Mouse (Mus musculus) forebrain, embryonic 14.5 days (tissue): ENCODE results near the gene Prrc2b. TPM values are rescaled to one million over a fixed set of nuclear protein-coding genes. Genes with fewer than 3 reads are reported as not detected.

Source experiments
- ATAC-seq: fragments of 200-750 bp; cut with Nextera tagmentation; 2 replicates; pipeline ENCODE4 v1.8.0; 2017; ENCODE audit warnings: mild to moderate bottlenecking, moderate library complexity
- DNase-seq: peaks from one replicate; pipeline ENCODE4 v3.0.0-alpha.2; 2015; ENCODE audit warnings: low spot score
- H3K27ac ChIP-seq: fragments of 300-500 bp; sonication (generic); 2 replicates; pipeline ENCODE4 v1.5.1; 2014; ENCODE audit warnings: low read depth, mild to moderate bottlenecking, control low read depth, low read length, moderate library complexity
- H3K27me3 ChIP-seq: fragments of 300-500 bp; sonication (generic); replicated peaks from 2 replicates; pipeline ENCODE4 v1.6.1; 2014; ENCODE audit warnings: low read length, control low read depth, mixed read lengths; ENCODE audit not compliant: control insufficient read depth, insufficient read depth
- H3K36me3 ChIP-seq: fragments of 300-500 bp; sonication (generic); 2 replicates; pipeline ENCODE4 v1.6.1; 2014; ENCODE audit warnings: low read length, control low read depth; ENCODE audit not compliant: control insufficient read depth, insufficient read depth
- H3K4me1 ChIP-seq: fragments of 300-500 bp; sonication (generic); 2 replicates; pipeline ENCODE4 v1.6.1; 2014; ENCODE audit warnings: antibody characterized with exemption, low read length, control low read depth; ENCODE audit not compliant: control insufficient read depth, insufficient read depth
- H3K4me2 ChIP-seq: fragments of 300-500 bp; sonication (generic); 2 replicates; pipeline ENCODE4 v1.6.1; 2014; ENCODE audit warnings: mild to moderate bottlenecking, control low read depth, low read length
- H3K4me3 ChIP-seq: fragments of 300-500 bp; sonication (generic); 2 replicates; pipeline ENCODE4 v1.5.1; 2014; ENCODE audit warnings: low read depth, low read length, control low read depth
- H3K9ac ChIP-seq: fragments of 300-500 bp; sonication (generic); 2 replicates; pipeline ENCODE4 v1.6.1; 2014; ENCODE audit warnings: mild to moderate bottlenecking, low read length, control low read depth, moderate library complexity
- H3K9me3 ChIP-seq: fragments of 300-500 bp; sonication (generic); replicated peaks from 2 replicates; pipeline ENCODE4 v1.6.1; 2016; ENCODE audit warnings: low read length, control low read depth, mixed read lengths; ENCODE audit not compliant: control insufficient read depth
- WGBS: fragments of 180-500 bp; shearing (Covaris S2); extraction: QIAGEN DNeasy Blood & Tissue Kit; methylation state at CpG from one replicate; pipeline ENCODE4 v1.1.7; 2014; 5-methylcytosine and 5-hydroxymethylcytosine counted together
- polyA plus RNA-seq: library from polyadenylated mRNA; unstranded; fragments of >200 nt; fragmentation: Nextera tagmentation; extraction: Ambion mirVana; gene quantifications from 2 replicates; pipeline ENCODE4 v1.2.1, GENCODE M21; 2014

Prrc2b gene
- polyA plus RNA-seq, 1 experiment from 2014 or later, result 53.3 TPM

DNA sequence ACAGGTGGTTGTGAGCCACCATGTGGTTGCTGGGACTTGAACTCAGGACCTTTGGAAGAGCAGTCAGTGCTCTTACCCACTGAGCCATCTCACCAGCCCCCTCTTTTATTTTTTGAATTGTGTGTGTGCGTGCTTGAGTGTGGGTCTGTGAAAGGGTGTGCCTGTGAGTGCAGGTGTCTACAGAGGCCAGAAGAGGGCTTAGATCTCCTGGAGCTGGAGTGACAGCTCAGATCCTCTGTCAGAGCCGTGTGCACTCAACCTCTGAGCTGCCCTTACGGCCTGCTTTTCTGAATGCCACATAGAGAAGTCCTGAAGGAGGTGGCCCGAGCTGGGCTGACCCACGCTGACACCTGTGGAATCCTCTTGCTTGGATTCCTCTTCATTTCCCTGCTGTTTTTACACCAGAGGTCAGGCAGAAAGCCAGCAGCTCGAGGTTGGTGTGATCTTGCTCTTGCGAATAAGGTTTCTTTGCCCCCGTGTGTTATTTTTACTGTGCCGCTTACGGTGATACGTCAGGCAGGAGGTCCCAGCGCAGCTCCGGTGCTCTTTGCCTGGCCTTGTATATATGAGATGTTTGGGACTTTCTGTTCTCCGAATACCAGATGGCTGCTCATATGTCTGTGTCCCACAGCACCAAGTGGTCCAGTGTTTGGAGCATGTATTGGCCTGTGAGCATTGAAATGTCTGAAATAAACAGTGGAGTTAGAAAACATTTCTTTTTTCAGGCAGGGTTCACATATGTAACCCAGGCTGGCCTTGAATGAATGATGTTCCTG is 21.0 kb downstream of the Prrc2b start:
- ATAC-seq, result no peak
- no peak for DNase-seq
- H3K27me3 ChIP-seq, result no peaks in the 10 kb centered on the region

DNA sequence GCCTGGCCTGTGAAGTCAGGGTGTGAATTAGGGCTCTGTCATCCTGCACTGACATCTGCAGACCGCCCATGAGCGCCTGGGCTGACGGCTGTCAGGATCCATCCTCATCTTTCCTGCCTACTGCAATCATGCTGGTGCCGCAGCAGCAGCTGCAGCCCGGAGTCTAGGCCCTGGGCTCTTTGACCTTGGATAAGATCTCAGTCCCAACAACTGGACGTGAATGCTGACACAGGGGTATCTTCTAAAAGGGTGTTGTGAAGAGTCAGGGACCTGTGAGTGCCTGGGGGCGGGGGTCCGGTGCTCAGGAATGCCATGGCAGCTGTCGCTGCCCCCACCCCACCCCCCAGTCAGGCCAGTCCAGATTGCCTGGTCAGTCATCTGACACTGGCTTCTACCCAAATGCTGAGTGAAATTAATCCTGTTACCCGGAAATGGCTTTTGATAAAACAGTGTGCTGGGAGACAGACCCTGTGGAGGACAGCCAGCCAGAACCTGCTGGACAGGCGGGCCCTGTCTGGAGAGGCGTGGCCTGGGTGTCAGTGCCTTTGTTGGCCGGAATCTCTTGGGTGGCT is 23.4 kb downstream of the Prrc2b start:
- Histone ChIP-seq H3K27me3 (no peaks in the 10 kb centered on the region), H3K4me3 (no peak overlapping the region), H3K4me2 (peak overlapping the region; percentile 21; the same call in 1 of the 2 replicates), H3K9me3 (no peaks in the 10 kb centered on the region), H3K36me3 (no peaks in the 10 kb centered on the region), H3K27ac (peak overlapping the region; percentile 86), H3K4me1 (peaks cover 27% of the 10 kb centered on the region), H3K9ac (peak overlapping the region; percentile 47; the same call in 1 of the 2 replicates)
- ATAC-seq, result peak; percentile 60
- 14% methylated on average over 13 of the region's 13 CpGs for WGBS
- DNase-seq, result peak; percentile 72

More for the DNA sequence above, 21.0 kb downstream of the Prrc2b start:
- 83% methylated on average over 14 of the region's 14 CpGs for WGBS
- H3K27ac ChIP-seq, result no peak overlapping the region
- H3K4me3 ChIP-seq, result no peak overlapping the region
- no peaks in the 10 kb centered on the region for H3K9me3 ChIP-seq
- H3K4me1 ChIP-seq, result peaks cover 35% of the 10 kb centered on the region
- H3K9ac ChIP-seq, result no peak overlapping the region
- no peaks in the 10 kb centered on the region for H3K36me3 ChIP-seq
- H3K4me2 ChIP-seq, result no peak overlapping the region

DNA sequence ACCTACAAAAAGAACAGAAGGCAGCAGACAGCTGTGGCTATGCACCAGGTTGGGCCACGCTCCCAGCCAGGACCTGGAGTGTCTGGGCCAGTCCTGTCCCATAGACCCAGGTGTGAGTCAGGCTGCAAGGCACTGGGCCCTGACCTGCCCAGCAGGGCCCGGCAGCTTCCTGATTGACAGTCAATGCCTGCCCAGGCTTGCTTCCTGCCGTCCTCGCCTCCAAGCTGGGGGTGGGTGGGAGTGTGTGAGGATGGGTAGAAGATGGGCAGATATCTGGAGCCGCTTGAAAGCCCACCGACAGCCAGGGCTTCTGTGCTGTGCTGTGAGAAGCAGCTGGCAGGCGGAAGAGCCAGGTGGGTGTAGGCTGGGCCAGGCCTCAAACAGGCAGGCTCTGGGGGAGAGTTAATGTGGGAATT is 24.2 kb downstream of the Prrc2b start:
- Histone ChIP-seq H3K36me3 (no peaks in the 10 kb centered on the region), H3K9me3 (no peaks in the 10 kb centered on the region), H3K27me3 (no peaks in the 10 kb centered on the region), H3K4me3 (no peak overlapping the region), H3K4me2 (peak overlapping the region; percentile 11; the same call in 1 of the 2 replicates), H3K27ac (peak overlapping the region; percentile 86), H3K4me1 (peaks cover 27% of the 10 kb centered on the region), H3K9ac (peak overlapping the region; percentile 47; the same call in 1 of the 2 replicates)
- WGBS, result 41% methylated on average over 7 of the region's 7 CpGs
- DNase-seq (peak; percentile 44), ATAC-seq (peak; percentile 60; the same call in 1 of the 2 replicates)

DNA sequence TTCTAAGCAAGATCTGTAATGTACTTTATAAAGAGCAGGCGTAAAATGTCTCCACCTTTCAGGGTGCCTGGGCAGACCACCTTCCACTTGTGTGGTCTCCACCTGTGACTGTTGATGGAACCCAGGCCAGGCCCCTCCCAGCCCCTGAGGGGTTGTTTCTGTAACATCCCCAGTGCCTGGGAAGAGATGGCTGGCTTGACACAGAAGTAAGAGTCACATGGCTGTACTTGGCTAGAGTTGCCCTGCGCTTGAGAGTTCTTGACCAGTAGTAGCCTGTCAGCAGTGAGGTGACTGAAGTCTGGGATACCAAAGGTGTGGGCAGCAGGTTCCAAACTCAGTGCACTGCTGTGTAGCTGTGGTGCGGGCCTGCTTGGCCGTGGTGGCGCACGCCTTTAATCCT is 24.6 kb downstream of the Prrc2b start:
- Histone ChIP-seq H3K4me2 (no peak overlapping the region; the same call in 1 of the 2 replicates), H3K4me1 (peaks cover 27% of the 10 kb centered on the region), H3K9ac (no peak overlapping the region; the same call in 1 of the 2 replicates), H3K9me3 (no peaks in the 10 kb centered on the region), H3K36me3 (no peaks in the 10 kb centered on the region; the same call in 1 of the 2 replicates), H3K4me3 (no peak overlapping the region), H3K27me3 (no peaks in the 10 kb centered on the region), H3K27ac (peak overlapping the region; percentile 86)
- ATAC-seq (no peak), DNase-seq (no peak)
- 97% methylated on average over 6 of the region's 6 CpGs for WGBS

DNA sequence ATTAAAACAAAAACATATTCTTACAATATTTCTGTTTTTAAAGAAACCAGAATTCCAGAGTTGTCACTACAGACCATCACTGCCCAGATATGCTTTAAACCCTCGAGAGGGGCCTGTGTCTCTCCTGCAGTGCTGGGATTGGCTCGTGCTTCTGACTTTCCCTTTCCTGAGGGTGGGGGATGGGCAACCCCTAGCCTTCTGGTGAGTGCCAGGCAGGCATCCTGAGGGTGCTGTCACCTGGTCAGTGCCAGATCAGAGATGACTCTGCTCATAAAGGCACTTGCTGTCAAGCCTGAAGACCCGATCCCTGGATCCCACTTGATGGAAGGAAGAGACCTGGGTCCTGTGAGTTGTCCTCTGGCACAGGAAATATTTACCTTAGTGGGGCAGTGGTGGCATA is 26.0 kb downstream of the Prrc2b start:
- no peak overlapping the region for H3K4me2 ChIP-seq
- no peaks in the 10 kb centered on the region for H3K9me3 ChIP-seq
- DNase-seq (no peak), ATAC-seq (no peak)
- no peak overlapping the region for H3K4me3 ChIP-seq
- no peak overlapping the region for H3K9ac ChIP-seq
- H3K4me1 ChIP-seq, result peaks cover 33% of the 10 kb centered on the region
- H3K27me3 ChIP-seq, result no peaks in the 10 kb centered on the region
- no peaks in the 10 kb centered on the region; the same call in 1 of the 2 replicates for H3K36me3 ChIP-seq
- H3K27ac ChIP-seq, result no peak overlapping the region
- 58% methylated on average over 3 of the region's 3 CpGs for WGBS

GRCm38 (mm10) chr2:32177397-32178060 is 26.6 kb downstream of the Prrc2b start:
- ATAC-seq (no peak), DNase-seq (no peak)
- H3K4me2 ChIP-seq, result no peak overlapping the region
- peaks cover 35% of the 10 kb centered on the region for H3K4me1 ChIP-seq
- no peak overlapping the region for H3K4me3 ChIP-seq
- 83% methylated on average over 11 of the region's 11 CpGs for WGBS
- H3K9ac ChIP-seq, result no peak overlapping the region
- no peaks in the 10 kb centered on the region for H3K27me3 ChIP-seq
- H3K27ac ChIP-seq, result peak overlapping the region; percentile 33; the same call in 1 of the 2 replicates
- H3K36me3 ChIP-seq, result no peaks in the 10 kb centered on the region; the same call in 1 of the 2 replicates
- no peaks in the 10 kb centered on the region for H3K9me3 ChIP-seq

DNA sequence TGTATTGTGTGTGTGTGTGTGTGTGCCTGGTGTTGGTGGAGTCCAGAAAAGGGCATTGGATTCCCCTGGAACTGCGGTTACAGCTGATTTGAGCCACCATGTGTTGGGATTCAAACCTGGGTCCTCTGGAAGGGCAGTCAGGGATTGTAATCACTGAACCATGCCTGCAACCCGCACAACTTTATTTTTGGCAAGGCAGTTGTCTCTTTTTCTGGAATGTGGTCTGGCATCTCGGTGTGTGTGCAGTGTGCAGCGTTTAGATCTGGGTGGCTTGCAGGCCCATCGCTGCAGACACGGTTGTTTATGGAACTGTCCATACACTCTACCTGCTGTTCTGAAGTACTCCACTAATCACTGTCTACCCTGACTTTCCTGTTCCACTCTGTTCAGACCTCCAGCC is 28.5 kb downstream of the Prrc2b start:
- DNase-seq (no peak), ATAC-seq (no peak)
- Histone ChIP-seq H3K4me2 (no peak overlapping the region), H3K4me3 (no peak overlapping the region), H3K27me3 (no peaks in the 10 kb centered on the region), H3K36me3 (peaks cover 15% of the 10 kb centered on the region), H3K9me3 (no peaks in the 10 kb centered on the region), H3K4me1 (peaks cover 30% of the 10 kb centered on the region), H3K9ac (no peak overlapping the region), H3K27ac (no peak overlapping the region)
- WGBS, result 91% methylated on average over 6 of the region's 6 CpGs

DNA sequence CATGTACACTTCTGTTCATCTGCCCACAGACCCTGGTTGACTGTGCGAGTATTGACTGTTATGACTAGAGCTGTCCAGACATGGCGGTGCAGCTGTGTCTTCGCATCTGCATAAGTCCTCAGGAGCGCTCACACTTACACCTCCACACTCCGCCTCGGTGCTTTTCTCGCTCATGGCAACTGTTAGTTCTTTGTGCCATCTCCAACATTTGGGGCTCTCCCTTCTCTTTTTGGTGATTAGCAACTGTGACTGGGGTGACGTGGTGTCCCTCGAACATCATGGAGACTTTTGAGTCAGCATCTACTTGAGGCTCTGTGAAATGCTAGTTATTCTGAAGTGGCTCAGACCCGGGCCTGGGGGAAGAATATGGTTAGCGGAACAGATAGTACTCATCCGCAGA is 29.2 kb downstream of the Prrc2b start:
- whole genome bisulfite sequencing, result 92% methylated on average over 12 of the region's 12 CpGs

More for the DNA sequence above, 29.2 kb downstream of the Prrc2b start:
- H3K36me3 ChIP-seq, result peaks cover 21% of the 10 kb centered on the region
- peaks cover 23% of the 10 kb centered on the region for H3K4me1 ChIP-seq
- no peaks in the 10 kb centered on the region for H3K27me3 ChIP-seq
- no peaks in the 10 kb centered on the region for H3K9me3 ChIP-seq
- ATAC-seq (no peak), DNase-seq (no peak)
- no peak overlapping the region for H3K4me3 ChIP-seq
- H3K27ac ChIP-seq, result no peak overlapping the region
- no peak overlapping the region for H3K4me2 ChIP-seq
- no peak overlapping the region for H3K9ac ChIP-seq
